Mouse (Mus musculus) CH12.LX (cell line): ENCODE measurements around the gene Bri3bp.

Source experiments
- CHD2 ChIP-seq: IDR thresholded peaks from 2 replicates; pipeline ENCODE4 v1.6.1; 2011; ENCODE audit warnings: low read length, improper control_type of control experiment
- CTCF ChIP-seq, 2 experiments: IDR thresholded peaks in 1 of 2; conservative IDR thresholded peaks in 1 of 2; 2 replicates each; pipeline ENCODE4 v1.5.1; 2011 to 2012; ENCODE audit warnings: low read depth in 2 of 2, low read length in 2 of 2, improper control_type of control experiment in 1 of 2, inconsistent platforms in 1 of 2, mild to moderate bottlenecking in 1 of 2, moderate library complexity in 1 of 2
- ELF1 ChIP-seq: IDR thresholded peaks from 2 replicates; pipeline ENCODE4 v1.6.1; 2014; ENCODE audit warnings: low read depth, mild to moderate bottlenecking, inconsistent platforms, low read length, improper control_type of control experiment
- MAZ ChIP-seq: IDR thresholded peaks from 2 replicates; pipeline ENCODE4 v1.6.1; 2012; ENCODE audit warnings: low read depth, mild to moderate bottlenecking, inconsistent platforms, low read length, improper control_type of control experiment, moderate library complexity
- POLR2A ChIP-seq: IDR thresholded peaks from 2 replicates; pipeline ENCODE4 v1.6.1; 2011; ENCODE audit warnings: low read depth, mild to moderate bottlenecking, improper control_type of control experiment, low read length
- RAD21 ChIP-seq: IDR thresholded peaks from 2 replicates; pipeline ENCODE4 v1.6.1; 2011; ENCODE audit warnings: low read depth, mild to moderate bottlenecking, low read length, improper control_type of control experiment, moderate library complexity
- SIN3A ChIP-seq: IDR thresholded peaks from 2 replicates; pipeline ENCODE4 v1.6.1; 2012; ENCODE audit warnings: low read length, improper control_type of control experiment, inconsistent platforms
- TCF12 ChIP-seq: IDR thresholded peaks from 2 replicates; pipeline ENCODE4 v1.6.1; 2014; ENCODE audit warnings: low read depth, mild to moderate bottlenecking, inconsistent platforms, low read length, improper control_type of control experiment

GRCm38 (mm10) chr5:125475030-125475429 lies 33.7 kb downstream of the Bri3bp start:
- TF ChIP-seq POLR2A (no peak), CTCF (conservative IDR thresholded peaks at IDR 0.05 in 1 of 2, IDR thresholded peaks at IDR 0.05 in 1 of 2; ENCODE audit: low read depth in 2 of 2, low read length in 2 of 2) (no peak), TCF12 (no peak), RAD21 (no peak), ELF1 (no peak), SIN3A (no peak), CHD2 (no peak), MAZ (no peak)
